Mouse (Mus musculus): ENCODE data around the gene Muc1. TPM values are rescaled to one million over a fixed set of nuclear protein-coding genes. Genes with fewer than 3 reads are reported as not detected.
A peak's percentile ranks its signal among the peaks of the same experiment; 100 is the strongest.

Gene Muc1
- 1.1 and 1.8 TPM in 2 replicates for polyA plus RNA-seq (2015; fragmentation: Nextera tagmentation; extraction: Ambion mirVana)

- 39% methylated on average over 10 of the region's 10 CpGs for WGBS
- no peak for ATAC-seq (replicated peaks)
- peak within 1 kb of the TSS; percentile 54 for H3K9ac ChIP-seq (replicated peaks)
These were observed at the start of gene Muc1 for GRCm38 (mm10) chr3:89228836-89229235. Gene Muc1 (plus strand): TSS chr3:89229057.

GRCm38 (mm10) chr3:89181749-89182500, 46.9 kb upstream of the Muc1 start:
- ATAC-seq (replicated peaks) = no peak
- Histone ChIP-seq H3K27me3 (no peaks in the 10 kb centered on the region; the same call in 1 of the 2 replicates), H3K4me2 (replicated peaks) (no peak overlapping the region), H3K36me3 (peaks cover 34% of the 10 kb centered on the region), H3K9ac (replicated peaks) (no peak overlapping the region), H3K4me3 (no peak overlapping the region), H3K9me3 (no peaks in the 10 kb centered on the region), H3K27ac (replicated peaks) (0 out of 2 replicates have a peak overlapping the region, but pooled peaks have one; percentile 93), H3K4me1 (peaks cover 39% of the 10 kb centered on the region)
- WGBS = 93% methylated on average over 27 of the region's 27 CpGs

More at GRCm38 (mm10) chr3:89228836-89229235, at the start of gene Muc1:
- Histone ChIP-seq H3K27me3 (no peaks in the 10 kb centered on the region), H3K27ac (replicated peaks) (peak within 1 kb of the TSS; percentile 90), H3K4me2 (replicated peaks) (peak within 1 kb of the TSS; percentile 76), H3K4me3 (peak within 1 kb of the TSS; percentile 50), H3K4me1 (peaks cover 50% of the 10 kb centered on the region), H3K36me3 (peaks cover 11% of the 10 kb centered on the region), H3K9me3 (no peaks in the 10 kb centered on the region)

GRCm38 (mm10) chr3:89182531-89183057, 46.3 kb upstream of the Muc1 start:
- Histone ChIP-seq H3K27me3 (no peaks in the 10 kb centered on the region; the same call in 1 of the 2 replicates), H3K9me3 (no peaks in the 10 kb centered on the region), H3K9ac (replicated peaks) (peak overlapping the region; percentile 87; the same call in 1 of the 2 replicates), H3K4me3 (peak overlapping the region; percentile 85), H3K27ac (replicated peaks) (peak overlapping the region; percentile 93), H3K36me3 (peaks cover 36% of the 10 kb centered on the region), H3K4me1 (peaks cover 38% of the 10 kb centered on the region), H3K4me2 (replicated peaks) (peak overlapping the region; percentile 98)
- peak; percentile 36 for ATAC-seq (replicated peaks)
- WGBS = 50% methylated on average over 7 of the region's 7 CpGs

- H3K27me3 ChIP-seq = no peaks in the 10 kb centered on the region; the same call in 1 of the 2 replicates
- H3K9ac ChIP-seq (replicated peaks) = peak within 1 kb of the TSS; percentile 87
- ATAC-seq (replicated peaks) = peak; percentile 95
- H3K9me3 ChIP-seq = no peaks in the 10 kb centered on the region
- peaks cover 31% of the 10 kb centered on the region for H3K4me1 ChIP-seq
- WGBS = 5% methylated on average over 39 of the region's 39 CpGs
- peak within 1 kb of the TSS; percentile 93 for H3K27ac ChIP-seq (replicated peaks)
- peak within 1 kb of the TSS; percentile 98 for H3K4me2 ChIP-seq (replicated peaks)
- H3K4me3 ChIP-seq = peak within 1 kb of the TSS; percentile 85
- H3K36me3 ChIP-seq = peaks cover 36% of the 10 kb centered on the region
These were observed 45.5 kb upstream of the Muc1 start, which contains the start of gene Fam189b for GRCm38 (mm10) chr3:89183058-89183958. Gene Fam189b (plus strand): TSS chr3:89183143.

- peak overlapping the region; percentile 85 for H3K4me3 ChIP-seq
- peaks cover 25% of the 10 kb centered on the region for H3K4me1 ChIP-seq
- H3K9ac ChIP-seq (replicated peaks) = peak overlapping the region; percentile 87
- H3K4me2 ChIP-seq (replicated peaks) = peak overlapping the region; percentile 98
- H3K36me3 ChIP-seq = peaks cover 36% of the 10 kb centered on the region
- H3K27ac ChIP-seq (replicated peaks) = peak overlapping the region; percentile 93; the same call in 1 of the 2 replicates
- no peak for ATAC-seq (replicated peaks)
- H3K27me3 ChIP-seq = no peaks in the 10 kb centered on the region; the same call in 1 of the 2 replicates
- H3K9me3 ChIP-seq = no peaks in the 10 kb centered on the region
- WGBS = 74% methylated on average over 5 of the region's 6 CpGs
These were observed 44.9 kb upstream of the Muc1 start for GRCm38 (mm10) chr3:89183959-89184315.

GRCm38 (mm10) chr3:89187197-89187596, 41.7 kb upstream of the Muc1 start:
- Histone ChIP-seq H3K9me3 (no peaks in the 10 kb centered on the region), H3K4me1 (peaks cover 21% of the 10 kb centered on the region), H3K9ac (replicated peaks) (no peak overlapping the region), H3K4me2 (replicated peaks) (no peak overlapping the region), H3K36me3 (peaks cover 4% of the 10 kb centered on the region; the same call in 1 of the 2 replicates), H3K4me3 (no peak overlapping the region), H3K27ac (replicated peaks) (no peak overlapping the region), H3K27me3 (no peaks in the 10 kb centered on the region; the same call in 1 of the 2 replicates)
- 31% methylated on average over 23 of the region's 23 CpGs for WGBS
- no peak for ATAC-seq (replicated peaks)

GRCm38 (mm10) chr3:89187690-89188477, 41.0 kb upstream of the Muc1 start:
- Histone ChIP-seq H3K9ac (replicated peaks) (no peak overlapping the region), H3K4me3 (no peak overlapping the region), H3K36me3 (peaks cover 2% of the 10 kb centered on the region; the same call in 1 of the 2 replicates), H3K4me1 (peaks cover 18% of the 10 kb centered on the region), H3K27ac (replicated peaks) (no peak overlapping the region), H3K27me3 (no peaks in the 10 kb centered on the region; the same call in 1 of the 2 replicates), H3K4me2 (replicated peaks) (no peak overlapping the region), H3K9me3 (no peaks in the 10 kb centered on the region)
- 51% methylated on average over 18 of the region's 18 CpGs for WGBS
- no peak for ATAC-seq (replicated peaks)

GRCm38 (mm10) chr3:89188478-89188875, 40.4 kb upstream of the Muc1 start:
- Histone ChIP-seq H3K4me2 (replicated peaks) (no peak overlapping the region), H3K4me3 (no peak overlapping the region), H3K27me3 (no peaks in the 10 kb centered on the region; the same call in 1 of the 2 replicates), H3K36me3 (peaks cover 2% of the 10 kb centered on the region; the same call in 1 of the 2 replicates), H3K9ac (replicated peaks) (no peak overlapping the region), H3K27ac (replicated peaks) (no peak overlapping the region), H3K9me3 (no peaks in the 10 kb centered on the region), H3K4me1 (peaks cover 12% of the 10 kb centered on the region)
- 57% methylated on average over 12 of the region's 12 CpGs for WGBS
- ATAC-seq (replicated peaks) = no peak

- no peak for ATAC-seq (replicated peaks)
- no peak overlapping the region for H3K9ac ChIP-seq (replicated peaks)
- H3K4me2 ChIP-seq (replicated peaks) = no peak overlapping the region
- 87% methylated on average over 8 of the region's 8 CpGs for WGBS
- no peaks in the 10 kb centered on the region; the same call in 1 of the 2 replicates for H3K27me3 ChIP-seq
- H3K4me1 ChIP-seq = peaks cover 1% of the 10 kb centered on the region; the same call in 1 of the 2 replicates
- peaks cover 2% of the 10 kb centered on the region; the same call in 1 of the 2 replicates for H3K36me3 ChIP-seq
- H3K4me3 ChIP-seq = no peak overlapping the region
- H3K27ac ChIP-seq (replicated peaks) = no peak overlapping the region
- H3K9me3 ChIP-seq = no peaks in the 10 kb centered on the region
These were observed 38.4 kb upstream of the Muc1 start for GRCm38 (mm10) chr3:89190436-89190835.

GRCm38 (mm10) chr3:89193351-89193750, 35.5 kb upstream of the Muc1 start:
- Histone ChIP-seq H3K9ac (replicated peaks) (no peak overlapping the region), H3K4me2 (replicated peaks) (no peak overlapping the region), H3K4me1 (peaks cover 11% of the 10 kb centered on the region), H3K27me3 (no peaks in the 10 kb centered on the region), H3K4me3 (no peak overlapping the region), H3K36me3 (no peaks in the 10 kb centered on the region; the same call in 1 of the 2 replicates), H3K9me3 (no peaks in the 10 kb centered on the region), H3K27ac (replicated peaks) (no peak overlapping the region)
- ATAC-seq (replicated peaks) = no peak
- 66% methylated on average over 1 of the region's 1 CpGs for WGBS

GRCm38 (mm10) chr3:89193853-89194252, 35.0 kb upstream of the Muc1 start:
- Histone ChIP-seq H3K4me2 (replicated peaks) (no peak overlapping the region), H3K36me3 (no peaks in the 10 kb centered on the region; the same call in 1 of the 2 replicates), H3K4me1 (peaks cover 11% of the 10 kb centered on the region), H3K4me3 (no peak overlapping the region), H3K27ac (replicated peaks) (no peak overlapping the region), H3K9ac (replicated peaks) (no peak overlapping the region), H3K9me3 (no peaks in the 10 kb centered on the region), H3K27me3 (no peaks in the 10 kb centered on the region)
- ATAC-seq (replicated peaks) = no peak
- 86% methylated on average over 2 of the region's 2 CpGs for WGBS

All from forebrain, embryonic 15.5 days (tissue).